Mouse (Mus musculus) ovary, adult 10 weeks (tissue): Measurements from ENCODE around the gene Paxx. TPM values are rescaled to one million over a fixed set of nuclear protein-coding genes. Genes with fewer than 3 reads are reported as not detected.

ENCODE experiments used
- polyA plus RNA-seq: library from polyadenylated mRNA; stranded (reverse); fragments of 350-450 nt; fragmentation: Illumina TruSeq; extraction: RNeasy Lipid Tissue Mini Kit (QIAGEN cat#74804); gene quantifications from one replicate; pipeline ENCODE4 v1.2.3, GENCODE M21; 2014

The Paxx gene
- 2.4 TPM for polyA plus RNA-seq

GRCm38 (mm10) chr2:25460551-25461309 is at the start of gene Paxx:
Gene Paxx, minus strand, starts transcription at chr2:25461094.

GRCm38 (mm10) chr2:25501593-25502486 is 40.9 kb upstream of the Paxx start, which contains the start of gene C8g:
Gene C8g, minus strand, starts transcription at chr2:25501719.

GRCm38 (mm10) chr2:25500576-25501405 is 39.9 kb upstream of the Paxx start, which contains the start of gene Fbxw5:
Gene Fbxw5, plus strand, starts transcription at chr2:25500750.

GRCm38 (mm10) chr2:25493476-25493961 is 32.6 kb upstream of the Paxx start, which contains the start of gene Lcn12:
Gene Lcn12, minus strand, starts transcription at chr2:25493911.

GRCm38 (mm10) chr2:25469969-25470368 is 9.1 kb upstream of the Paxx start, which contains the start of gene Ptgds:
Gene Ptgds, minus strand, starts transcription at chr2:25470046.

GRCm38 (mm10) chr2:25456205-25456953 is 4.5 kb downstream of the Paxx start, which contains the start of gene Clic3:
Gene Clic3, plus strand, starts transcription at chr2:25456838.

GRCm38 (mm10) chr2:25428442-25429236 is 32.3 kb downstream of the Paxx start, which contains the start of gene Abca2:
Gene Abca2, plus strand, starts transcription at chr2:25428703.

GRCm38 (mm10) chr2:25422587-25423410 is 38.1 kb downstream of the Paxx start, which contains the start of gene Fut7:
Gene Fut7, plus strand, starts transcription at chr2:25423267.

Other genes starting within 250 kb of the Paxx start
- gene Nelfb, start 249.6 kb downstream of the Paxx start, polyA plus RNA-seq = 4.4 TPM
- gene Stpg3, start 246.5 kb downstream of the Paxx start, polyA plus RNA-seq = not detected
- not detected for gene Fam166a, start 242.3 kb downstream of the Paxx start, polyA plus RNA-seq
- gene Tubb4b, start 236.4 kb downstream of the Paxx start, polyA plus RNA-seq = 43.8 TPM
- not detected for gene Slc34a3, start 226.7 kb downstream of the Paxx start, polyA plus RNA-seq
- gene Rnf224, start 224.3 kb downstream of the Paxx start, polyA plus RNA-seq = not detected
- not detected for gene Rnf208, start 218.8 kb downstream of the Paxx start, polyA plus RNA-seq
- gene Cysrt1, start 218.6 kb downstream of the Paxx start, polyA plus RNA-seq = not detected
- 0.83 TPM for gene AL732309.1, start 214.2 kb downstream of the Paxx start, polyA plus RNA-seq
- not detected for gene Tmem203, start 205.7 kb downstream of the Paxx start, polyA plus RNA-seq
- 0.31 TPM for gene Tprn, start 198.5 kb downstream of the Paxx start, polyA plus RNA-seq
- 0.80 TPM for gene Ssna1, start 188.7 kb downstream of the Paxx start, polyA plus RNA-seq
- gene Anapc2, start 188.6 kb downstream of the Paxx start, polyA plus RNA-seq = 7.8 TPM
- not detected for gene Tmem210, start 172.9 kb downstream of the Paxx start, polyA plus RNA-seq
- gene Lrrc26, start 171.2 kb downstream of the Paxx start, polyA plus RNA-seq = not detected
- gene Grin1, start 141.9 kb downstream of the Paxx start, polyA plus RNA-seq = not detected
- gene Man1b1, start 128.8 kb downstream of the Paxx start, polyA plus RNA-seq = 19.7 TPM
- 6.6 TPM for gene Dpp7, start 104.7 kb downstream of the Paxx start, polyA plus RNA-seq
- gene Uap1l1, start 95.4 kb downstream of the Paxx start, polyA plus RNA-seq = 0.60 TPM
- 0.17 TPM for gene Sapcd2, start 88.8 kb downstream of the Paxx start, polyA plus RNA-seq
- gene Entpd2, start 65.2 kb downstream of the Paxx start, polyA plus RNA-seq = 0.34 TPM
- 15.0 TPM for gene Npdc1, start 61.7 kb downstream of the Paxx start, polyA plus RNA-seq
- gene Fut7, start 37.8 kb downstream of the Paxx start, polyA plus RNA-seq = not detected
- 0.77 TPM for gene Abca2, start 32.4 kb downstream of the Paxx start, polyA plus RNA-seq
- gene Clic3, start 4.3 kb downstream of the Paxx start, polyA plus RNA-seq = not detected
- gene Ptgds, start 9.0 kb upstream of the Paxx start, polyA plus RNA-seq = not detected
- not detected for gene Lcn12, start 32.8 kb upstream of the Paxx start, polyA plus RNA-seq
- gene Fbxw5, start 39.7 kb upstream of the Paxx start, polyA plus RNA-seq = 0.37 TPM
- gene C8g, start 40.6 kb upstream of the Paxx start, polyA plus RNA-seq = not detected
- gene Traf2, start 85.8 kb upstream of the Paxx start, polyA plus RNA-seq = 0.66 TPM
- 2.4 TPM for gene Edf1, start 96.8 kb upstream of the Paxx start, polyA plus RNA-seq
- gene Mamdc4, start 113.8 kb upstream of the Paxx start, polyA plus RNA-seq = not detected
- 1.1 TPM for gene Phpt1, start 114.1 kb upstream of the Paxx start, polyA plus RNA-seq
- gene Ajm1, start 120.7 kb upstream of the Paxx start, polyA plus RNA-seq = not detected
- 65.4 TPM for gene Rabl6, start 147.4 kb upstream of the Paxx start, polyA plus RNA-seq
- not detected for gene Ccdc183, start 156.6 kb upstream of the Paxx start, polyA plus RNA-seq
- gene Tmem141, start 160.9 kb upstream of the Paxx start, polyA plus RNA-seq = 1.2 TPM
- 0.66 TPM for gene Fcna, start 166.9 kb upstream of the Paxx start, polyA plus RNA-seq
- gene Lcn8, start 192.0 kb upstream of the Paxx start, polyA plus RNA-seq = not detected
- not detected for gene Lcn5, start 196.9 kb upstream of the Paxx start, polyA plus RNA-seq
- not detected for gene Lcn6, start 215.7 kb upstream of the Paxx start, polyA plus RNA-seq
- not detected for gene Lcn10, start 221.6 kb upstream of the Paxx start, polyA plus RNA-seq
- gene Obp2a, start 238.9 kb upstream of the Paxx start, polyA plus RNA-seq = not detected
- gene Bmyc, start 245.6 kb upstream of the Paxx start, polyA plus RNA-seq = 17.9 TPM